Comparison of ENCODE assay signal across 8 mouse cellular contexts in genomic region chr12:100131655-100132054, GRCm38 (mm10). TPM values are rescaled to one million over a fixed set of nuclear protein-coding genes. Genes with fewer than 3 reads are reported as not detected.
DNase-seq lines count a peak whose midpoint lies in the region; ATAC-seq lines count a peak whose summit lies in the region.

No protein-coding gene starts in this region.

- DNase-seq in urinary bladder, postnatal 25 days (ENCODE audit: low spot score) = peak; percentile 64
- DNase-seq in urinary bladder, postnatal 10 days (ENCODE audit: low spot score) = no peak
- peak; percentile 60 for DNase-seq in c-Kit-positive CD71-negative TER-119-negative erythroid progenitor cells, embryonic 14.5 days (ENCODE audit: low read depth)
- peak; percentile 56 for DNase-seq in fibroblast of lung, adult 2 months (ENCODE audit: low read depth)
- peak; percentile 84 for DNase-seq in hindbrain, embryonic 14.5 days (ENCODE audit: low spot score)
- DNase-seq in left cerebral cortex, postnatal 36 days (ENCODE audit: low spot score in 2 of 2) = peak; percentile 54 to 65
- peak; percentile 49 to 67 for DNase-seq in natural killer cell, adult 2 months (ENCODE audit: low spot score in 2 of 2)
- DNase-seq in thymus, postnatal 10 days (ENCODE audit: low spot score in 2 of 2) = peak; percentile 27 to 64

- 44% methylated on average over 8 of the region's 8 CpGs for WGBS in hindbrain, embryonic 14.5 days

- ATAC-seq in hindbrain, embryonic 14.5 days (ENCODE audit: low FRiP score) = peak; percentile 56; the same call in 1 of the 2 replicates

- no peaks in the 10 kb centered on the region for H3K27me3 ChIP-seq in hindbrain, embryonic 14.5 days (ENCODE audit: control insufficient read depth, insufficient read depth, low read length)

- H3K4me1 ChIP-seq in hindbrain, embryonic 14.5 days (replicated peaks; ENCODE audit: control insufficient read depth, insufficient read depth, low read length) = no peaks in the 10 kb centered on the region

- no peaks in the 10 kb centered on the region for H3K9me3 ChIP-seq in hindbrain, embryonic 14.5 days (ENCODE audit: control insufficient read depth, low read length)

- no peak overlapping the region for H3K27ac ChIP-seq in hindbrain, embryonic 14.5 days

- intact Hi-C loops in left cerebral cortex, postnatal 36 days (cut with DNase I) = no loop called here

- no peak overlapping the region for H3K4me3 ChIP-seq in hindbrain, embryonic 14.5 days (replicated peaks; ENCODE audit: low read length)

- H3K9ac ChIP-seq in hindbrain, embryonic 14.5 days = no peak overlapping the region

- peaks cover 72% of the 10 kb centered on the region for H3K36me3 ChIP-seq in hindbrain, embryonic 14.5 days (replicated peaks; ENCODE audit: control insufficient read depth, insufficient read depth)

- H3K4me2 ChIP-seq in hindbrain, embryonic 14.5 days (replicated peaks) = no peak overlapping the region

RNA-seq across cellular contexts. Expression of gene Psmc1, which starts 21.7 kb away (rescaled TPM):
- polyA plus RNA-seq in hindbrain, embryonic 14.5 days (2014; fragmentation: Nextera tagmentation; extraction: Ambion mirVana) = 264 and 278 TPM in 2 replicates
- 100 to 1,000 TPM; 188 to 203 TPM for total RNA-seq in left cerebral cortex, postnatal 36 days (2021)

RNA-seq across cellular contexts. Expression of gene Nrde2, which starts 27.8 kb away (rescaled TPM):
- 12.0 and 14.0 TPM in 2 replicates for polyA plus RNA-seq in hindbrain, embryonic 14.5 days (2014; fragmentation: Nextera tagmentation; extraction: Ambion mirVana)
- total RNA-seq in left cerebral cortex, postnatal 36 days (2021) = 10 to 100 TPM; 18.3 to 22.8 TPM
